Mouse (Mus musculus): Measurements from ENCODE around the gene Nr2f2. TPM values are rescaled to one million over a fixed set of nuclear protein-coding genes. Genes with fewer than 3 reads are reported as not detected.

Gene Nr2f2
- total RNA-seq, 4 experiments from 2014 or later, result 40.5 to 53.3 (median 45.9) TPM

DNA sequence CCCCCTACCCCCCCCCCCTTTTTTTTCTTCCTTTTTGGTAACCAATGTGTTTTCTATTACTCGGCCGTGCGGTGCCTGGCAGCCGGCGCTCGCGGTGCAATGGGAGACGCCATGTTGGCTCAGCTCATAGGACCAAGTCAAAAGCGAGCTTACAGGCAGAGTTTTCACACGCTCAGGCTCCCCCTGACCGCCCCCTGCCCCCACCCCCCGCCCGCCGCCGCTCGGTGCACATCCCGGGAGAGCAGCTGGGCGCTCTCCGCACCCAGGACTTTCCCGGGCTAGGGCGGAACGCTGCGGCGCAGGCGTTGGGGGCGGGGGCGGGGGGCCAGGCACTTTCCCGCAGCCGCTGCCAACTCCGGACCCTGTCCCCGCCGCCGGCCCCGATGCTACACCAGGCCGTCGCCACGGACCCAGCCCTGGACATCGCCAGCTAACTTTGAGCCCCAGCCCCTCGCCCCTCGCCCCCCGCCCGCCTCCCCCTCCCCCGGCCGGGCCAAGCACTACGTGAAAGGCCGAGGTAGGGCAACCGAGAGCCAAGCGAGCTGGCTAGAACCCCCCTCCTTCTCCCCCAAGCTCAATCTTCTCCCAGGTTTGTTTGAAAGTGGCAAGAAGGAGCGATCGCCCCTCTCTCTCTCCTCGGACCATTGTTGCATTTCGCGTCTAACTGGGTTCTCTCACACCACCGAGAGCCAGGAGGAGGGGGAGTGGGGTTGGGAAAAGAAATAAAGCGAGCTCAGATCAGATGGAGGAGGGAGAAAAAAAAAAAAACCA, 15.6 kb downstream of the Nr2f2 start:
- DNase-seq (ENCODE audit: low spot score in 2 of 2), result no peak

DNA sequence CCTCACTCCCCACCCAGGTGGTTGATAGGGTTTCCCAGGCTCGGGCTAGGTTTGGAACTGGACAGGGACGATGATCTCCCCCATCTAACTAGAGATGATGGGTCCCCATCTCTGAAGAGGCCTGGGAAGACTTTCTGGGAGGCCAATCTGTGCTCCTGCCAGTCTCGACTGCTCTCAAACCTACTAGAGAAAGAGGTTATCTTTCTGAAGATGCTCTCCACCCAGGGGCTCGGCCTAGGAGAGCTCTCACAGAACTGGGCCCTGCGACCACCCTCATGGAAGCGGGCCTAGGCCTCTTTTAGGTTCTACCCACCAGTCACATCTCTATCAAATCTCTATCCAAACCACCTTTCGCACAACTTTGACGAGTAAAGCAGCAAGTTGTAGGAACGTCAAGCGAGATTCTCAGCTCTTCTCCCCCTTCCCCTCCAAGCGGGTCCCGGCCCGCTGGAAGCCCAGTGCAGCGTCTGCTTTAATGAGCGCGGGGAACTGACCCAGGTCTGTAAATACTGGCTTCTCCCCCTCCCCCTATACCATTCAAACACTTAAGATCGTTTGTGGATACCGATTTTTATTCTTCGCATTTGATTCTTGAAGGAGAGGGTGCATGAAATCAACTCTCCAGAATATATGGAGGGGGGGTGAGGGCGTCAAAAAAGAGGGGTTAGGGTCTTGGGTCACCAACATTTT, 16.4 kb downstream of the Nr2f2 start:
- no peak for DNase-seq (ENCODE audit: low spot score in 2 of 2)

DNA sequence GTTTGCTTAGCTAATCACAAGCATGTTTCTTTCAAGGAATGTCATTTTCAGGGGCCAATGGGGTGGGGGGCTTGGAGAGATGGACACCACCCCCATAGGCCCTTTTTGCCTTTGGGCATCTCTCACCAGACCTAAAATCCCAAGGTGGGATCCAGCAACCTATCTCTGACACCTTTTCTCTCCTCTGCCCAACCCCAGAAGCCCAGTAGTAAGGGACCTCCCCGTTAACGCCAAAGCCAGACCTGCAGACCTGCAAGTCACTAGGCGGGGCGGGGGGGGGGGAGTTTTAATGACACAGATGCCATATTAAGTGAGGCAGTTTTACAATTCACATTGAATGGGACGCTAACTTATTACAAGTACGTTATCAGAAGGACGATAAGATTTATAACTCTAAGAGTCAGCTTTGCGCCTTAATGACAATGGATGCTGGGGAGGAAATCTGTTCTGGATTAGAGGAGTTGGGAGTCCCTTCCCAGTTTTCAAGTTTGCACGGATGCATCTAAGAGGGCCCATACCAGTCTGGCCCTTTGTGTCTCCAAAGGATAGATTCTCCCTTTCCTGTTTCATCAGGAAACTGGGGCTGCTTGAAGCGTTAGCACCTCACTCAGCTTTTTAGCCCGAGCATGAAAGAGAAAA, 17.4 kb downstream of the Nr2f2 start:
- no peak for DNase-seq (ENCODE audit: low spot score in 2 of 2)

DNA sequence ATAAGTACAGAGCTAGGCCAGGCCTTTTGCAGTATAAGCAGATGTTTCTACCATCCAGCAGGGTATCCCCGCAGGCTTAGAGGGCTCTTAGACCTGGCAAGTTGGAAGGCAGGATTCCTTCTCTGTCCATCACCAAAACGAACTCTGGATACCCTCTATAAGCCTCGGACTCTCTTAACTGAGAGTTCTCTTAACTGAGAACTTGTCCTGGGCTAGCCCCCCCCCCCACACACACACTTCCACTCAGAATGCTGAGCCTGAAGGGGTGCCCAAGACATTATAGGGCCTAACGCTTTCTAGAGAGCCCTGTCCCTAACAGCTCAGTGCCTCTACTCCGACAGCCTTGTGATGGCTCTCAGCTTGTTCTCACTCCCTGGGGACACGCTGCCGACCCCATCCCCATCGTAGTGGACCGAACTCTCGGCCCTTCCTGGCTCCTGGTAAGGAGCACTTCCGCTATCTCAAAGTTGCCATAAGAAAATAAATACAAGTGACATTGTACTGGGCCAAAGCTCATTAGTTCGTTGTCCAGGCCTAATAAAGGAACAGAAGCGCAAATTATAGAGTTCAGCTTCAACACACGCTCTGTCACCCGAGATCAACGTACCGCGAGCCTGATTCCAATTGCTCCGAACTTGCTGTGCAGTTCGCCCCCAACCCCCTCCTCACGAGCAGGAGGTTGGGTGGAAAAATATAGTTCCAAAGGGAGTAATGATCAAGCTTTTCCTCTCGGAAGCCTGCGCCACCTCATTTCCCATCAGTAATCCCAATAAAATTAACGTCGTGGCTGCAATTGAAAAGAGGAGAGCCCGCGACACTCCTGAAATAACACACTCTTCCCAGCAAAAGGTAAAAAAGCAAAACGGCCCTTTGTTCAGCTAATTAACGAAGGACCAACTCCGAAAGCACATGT, 18.2 kb downstream of the Nr2f2 start:
- no peak for DNase-seq (ENCODE audit: low spot score in 2 of 2)

DNA sequence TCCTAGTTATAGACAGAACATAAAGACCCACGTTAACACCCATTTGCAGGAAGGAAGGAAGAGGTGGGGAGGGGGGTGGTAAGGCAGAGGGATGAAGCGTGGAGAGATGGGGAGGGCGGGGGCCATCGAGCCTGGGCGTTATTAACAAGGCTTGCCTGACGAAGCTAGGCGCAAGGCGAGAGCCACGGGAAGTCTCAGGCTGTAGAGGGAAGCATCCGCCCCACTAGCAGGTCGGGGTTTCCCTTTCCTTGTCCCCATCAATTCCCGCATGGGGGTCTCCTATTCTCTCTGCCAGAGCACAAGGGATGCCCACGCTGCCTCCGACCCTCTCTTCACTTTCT, 18.9 kb downstream of the Nr2f2 start:
- DNase-seq (ENCODE audit: low spot score in 2 of 2), result no peak

DNA sequence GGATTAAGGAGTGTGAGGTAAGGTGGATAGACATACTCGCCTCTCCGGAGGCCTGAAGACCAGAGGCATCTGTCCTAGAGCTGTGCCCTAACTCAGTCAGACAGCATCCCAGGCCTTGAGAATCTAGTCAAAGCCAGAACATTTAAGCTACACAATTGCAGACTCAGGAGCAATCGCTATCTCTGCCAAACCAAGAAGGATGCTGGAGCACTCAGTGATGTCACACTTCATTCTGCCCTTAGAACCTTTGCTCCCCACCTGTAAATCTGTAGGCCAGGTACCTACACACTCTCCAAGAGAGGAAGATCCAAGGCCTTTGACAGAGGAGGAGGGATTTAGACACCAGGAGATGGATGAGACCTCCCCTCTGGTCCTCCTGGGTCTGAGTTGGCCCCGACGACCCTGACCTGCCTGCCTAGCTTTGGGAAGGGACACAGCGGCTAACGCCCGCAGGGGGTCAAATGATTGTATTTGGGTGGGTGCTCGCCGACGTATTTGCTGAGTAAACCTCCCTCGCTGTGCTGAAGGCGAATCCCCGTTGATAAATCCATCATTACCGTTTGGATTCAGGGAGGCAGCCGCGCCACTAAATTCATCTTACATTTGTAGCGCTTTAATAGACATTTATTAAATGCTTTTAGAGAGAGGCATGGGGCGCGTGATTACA, 19.5 kb downstream of the Nr2f2 start:
- no peak for DNase-seq (ENCODE audit: low spot score in 2 of 2)

DNA sequence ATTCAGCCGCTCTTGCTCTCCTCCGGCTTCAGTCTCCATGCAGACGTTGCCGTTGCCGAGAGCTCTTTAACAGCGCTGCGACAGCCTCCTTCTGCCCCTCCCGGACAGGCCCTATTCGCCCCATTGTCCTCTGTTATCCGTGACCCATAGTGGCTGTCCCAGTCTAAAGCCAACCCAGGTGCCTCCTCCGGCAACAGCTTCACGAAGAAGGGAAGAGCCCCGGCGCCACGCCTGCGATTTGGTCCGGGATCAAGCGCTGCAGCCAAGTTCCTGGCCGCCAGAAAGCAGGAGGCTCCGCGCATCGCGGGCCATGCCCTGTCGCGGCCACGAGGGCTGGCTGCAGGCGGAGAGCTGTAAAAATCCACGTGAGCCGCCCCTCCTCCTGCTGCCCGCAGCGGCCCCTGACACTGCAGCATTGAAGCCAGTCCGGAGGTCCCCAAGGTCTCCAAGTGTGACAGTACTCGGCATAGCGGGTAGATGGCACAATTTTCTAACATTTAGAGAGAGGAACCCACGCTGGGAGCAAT, 20.5 kb downstream of the Nr2f2 start:
- DNase-seq (ENCODE audit: low spot score in 2 of 2), result peak in 1 of 2 experiments; percentile 53

DNA sequence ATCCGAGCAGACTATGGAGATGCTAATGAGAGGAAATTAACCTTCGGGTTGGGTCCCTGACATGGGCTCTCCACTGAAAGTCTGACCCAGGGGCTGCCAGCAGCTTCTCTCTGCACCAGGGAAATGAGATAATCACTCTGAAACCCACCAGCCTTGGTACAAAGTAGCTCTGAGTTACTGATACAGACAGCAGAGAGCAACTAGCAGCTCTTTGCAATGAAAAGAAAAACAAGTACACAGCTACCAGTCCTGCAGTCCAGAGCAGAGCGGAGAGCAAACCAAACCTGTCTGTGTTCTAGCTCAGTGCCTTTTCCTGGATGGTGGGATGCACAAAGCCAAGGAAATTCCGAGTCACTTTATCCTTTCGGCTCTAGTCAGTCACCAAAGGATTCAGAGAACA, 23.1 kb downstream of the Nr2f2 start:
- DNase-seq (ENCODE audit: low spot score in 2 of 2), result no peak

DNA sequence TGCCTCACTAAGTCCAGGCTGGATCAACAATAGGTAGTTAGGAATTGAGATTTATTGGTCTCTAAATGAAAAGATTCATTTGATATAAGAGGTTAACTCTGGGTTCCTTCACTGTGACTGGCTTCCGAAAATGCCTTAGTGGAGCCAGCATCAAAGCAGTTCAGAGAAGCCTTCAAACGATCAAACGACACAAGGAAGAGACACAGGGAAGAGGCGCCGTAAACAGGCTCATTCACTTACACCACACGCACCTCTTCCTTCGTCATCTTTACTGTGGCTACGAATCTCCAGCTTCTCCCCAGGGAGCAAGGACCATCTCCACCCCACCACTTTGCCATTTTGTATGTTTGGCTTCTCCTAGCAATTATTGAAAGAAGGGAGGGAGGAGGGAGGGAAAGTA, 23.8 kb downstream of the Nr2f2 start:
- no peak for DNase-seq (ENCODE audit: low spot score in 2 of 2)

DNA sequence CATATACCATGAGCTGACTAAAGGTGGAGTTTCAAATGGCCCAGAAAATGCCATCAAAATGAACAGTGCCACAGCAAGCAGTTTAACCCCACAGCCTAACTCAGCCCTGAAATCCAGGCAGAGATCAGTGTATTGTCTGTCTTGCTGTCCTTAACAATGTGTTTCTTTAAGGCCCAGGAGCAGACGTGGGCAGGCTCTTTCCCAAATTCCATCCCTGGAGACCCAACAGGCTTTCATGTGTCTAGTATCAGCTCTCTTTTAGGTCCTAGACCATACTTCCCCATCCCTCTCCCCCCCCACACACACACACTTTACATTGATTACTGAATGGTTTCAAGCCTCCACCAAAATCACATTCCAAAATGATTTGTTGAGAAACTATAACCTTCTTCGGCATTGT, 24.5 kb downstream of the Nr2f2 start:
- DNase-seq (ENCODE audit: low spot score in 2 of 2), result no peak

DNA sequence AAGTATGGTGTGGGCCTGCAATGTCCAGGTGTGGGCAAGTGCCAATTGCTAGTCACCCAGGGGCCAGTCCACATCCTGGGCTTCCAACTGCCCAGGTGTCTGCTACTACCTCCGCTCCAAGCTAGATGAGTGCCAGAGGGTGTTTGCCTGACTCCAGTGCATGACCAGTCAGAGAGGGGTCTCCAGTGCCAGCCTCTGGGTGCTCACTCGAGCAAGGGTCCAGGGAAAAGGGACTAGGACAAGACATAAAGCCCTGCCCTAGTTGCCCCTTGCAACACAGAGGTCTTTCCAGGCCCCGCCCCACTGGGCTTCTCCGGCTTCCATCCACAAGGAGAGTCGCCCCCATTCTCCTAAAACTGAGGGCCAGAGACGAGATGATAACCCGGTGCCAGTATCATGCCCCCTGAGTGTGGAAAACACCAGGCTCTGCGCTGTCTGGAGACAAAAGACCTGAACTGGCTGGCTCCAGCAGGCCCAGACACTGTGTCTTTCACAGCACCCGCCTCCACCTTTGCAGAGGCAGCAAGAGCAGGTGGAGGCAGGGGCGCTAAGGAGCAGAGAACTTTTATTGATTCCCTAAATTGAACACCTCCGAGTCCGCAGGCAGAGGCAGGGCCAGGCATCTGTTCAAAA, 26.4 kb downstream of the Nr2f2 start:
- no peak for DNase-seq (ENCODE audit: low spot score in 2 of 2)

DNA sequence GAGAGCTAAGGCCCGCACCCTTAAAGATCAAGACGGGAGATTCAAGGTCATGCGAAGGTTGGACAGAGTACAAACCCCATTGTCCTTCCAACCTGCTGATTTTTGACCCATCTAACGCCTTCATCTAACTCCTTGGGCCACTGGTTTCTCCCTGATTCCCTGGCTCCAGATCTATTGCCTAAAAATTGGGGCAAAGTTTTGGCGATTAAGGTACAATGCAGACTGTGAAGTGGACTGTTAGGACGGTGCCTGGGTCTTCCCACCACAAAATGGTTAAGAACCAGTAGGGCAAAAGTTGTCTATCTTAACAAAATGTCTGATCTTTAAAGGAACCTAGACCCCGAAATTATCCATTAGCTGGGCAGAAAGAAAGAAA, 28.3 kb downstream of the Nr2f2 start:
- no peak for DNase-seq (ENCODE audit: low spot score in 2 of 2)

DNA sequence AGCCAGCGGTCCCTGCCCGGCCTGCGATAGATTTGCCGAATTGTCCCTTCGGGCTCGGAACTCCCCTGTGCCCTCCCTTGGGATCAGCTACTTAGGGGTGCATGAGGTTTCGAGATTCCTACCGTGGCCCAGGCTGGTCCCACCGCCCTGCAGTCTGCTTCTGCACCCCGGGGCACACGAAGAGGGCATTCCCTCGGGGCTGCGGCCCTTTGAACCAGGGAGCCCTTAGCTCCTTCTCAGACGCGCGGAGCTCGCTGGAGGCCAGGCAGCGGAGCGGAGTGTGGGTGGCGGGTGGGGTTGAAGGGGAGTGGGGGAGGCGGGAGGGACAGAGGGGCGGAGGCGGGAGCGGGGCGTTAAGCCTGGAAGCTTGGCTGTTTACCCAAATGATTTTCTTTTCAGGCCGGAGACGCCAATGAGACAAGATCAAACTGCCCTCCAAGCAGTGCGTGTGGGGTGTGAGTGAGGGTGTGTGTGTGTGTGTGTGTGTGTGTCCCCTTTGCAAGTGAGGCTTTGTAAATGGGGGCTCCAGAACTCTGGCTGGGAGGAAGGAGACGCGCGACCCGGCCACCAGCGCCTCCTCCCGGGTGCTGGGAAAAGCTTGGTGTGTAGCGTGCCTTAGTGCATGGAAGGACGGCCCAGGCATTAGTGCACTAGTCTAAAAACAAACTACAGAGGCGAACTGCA, 28.8 kb downstream of the Nr2f2 start:
- no peak for DNase-seq (ENCODE audit: low spot score in 2 of 2)

DNA sequence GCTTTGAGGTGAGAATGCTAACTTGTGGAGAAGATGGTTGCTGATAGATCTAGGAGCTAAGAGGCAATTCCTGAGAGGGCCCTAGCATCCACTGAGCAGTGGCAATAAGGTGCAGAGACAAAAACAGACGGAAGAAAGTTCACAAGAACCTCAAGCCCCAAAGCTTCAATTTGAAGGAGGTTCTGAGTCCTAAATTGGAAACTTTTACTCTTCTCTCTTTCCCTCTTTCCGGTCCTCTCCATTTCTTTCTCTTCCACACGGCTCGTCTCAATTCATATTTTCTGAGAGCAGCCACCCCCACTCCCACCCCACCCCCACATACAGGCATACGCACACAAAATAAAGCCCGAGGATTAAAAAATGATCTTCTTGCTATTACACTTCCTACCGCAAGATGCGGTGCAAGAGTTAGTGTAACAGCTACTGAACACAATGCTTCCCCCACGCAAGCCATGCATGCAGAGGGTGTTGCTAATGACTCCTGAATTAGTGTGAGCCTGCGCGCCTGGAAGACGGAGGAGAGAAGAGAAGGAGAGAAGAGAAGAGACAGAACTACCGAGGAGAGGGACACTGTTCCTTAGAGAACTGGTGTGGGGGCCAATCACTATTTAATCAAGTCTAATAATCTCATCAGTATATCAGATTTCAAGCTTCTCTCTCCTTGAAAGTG, 29.8 kb downstream of the Nr2f2 start:
- DNase-seq (ENCODE audit: low spot score in 2 of 2), result no peak

DNA sequence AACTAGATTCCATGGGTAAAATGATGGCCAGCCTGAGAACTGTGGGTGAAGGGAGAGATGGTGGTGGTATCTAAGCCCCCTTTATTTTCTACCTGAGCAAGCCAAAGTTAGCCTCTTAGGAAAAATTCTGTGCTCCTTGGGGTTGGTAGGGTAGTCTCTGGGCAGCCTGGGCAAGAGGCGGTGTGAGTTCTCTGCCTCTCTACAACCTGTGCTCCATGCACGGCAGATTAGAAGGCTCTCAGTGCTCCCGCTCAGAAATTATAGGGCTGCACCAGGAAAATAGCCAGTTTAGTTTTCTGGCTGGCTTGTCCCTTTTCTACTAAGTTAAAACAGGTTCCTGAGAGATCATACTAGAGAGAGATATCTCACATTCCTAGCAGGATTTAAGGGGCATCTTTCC, 30.4 kb downstream of the Nr2f2 start:
- no peak for DNase-seq (ENCODE audit: low spot score in 2 of 2)

DNA sequence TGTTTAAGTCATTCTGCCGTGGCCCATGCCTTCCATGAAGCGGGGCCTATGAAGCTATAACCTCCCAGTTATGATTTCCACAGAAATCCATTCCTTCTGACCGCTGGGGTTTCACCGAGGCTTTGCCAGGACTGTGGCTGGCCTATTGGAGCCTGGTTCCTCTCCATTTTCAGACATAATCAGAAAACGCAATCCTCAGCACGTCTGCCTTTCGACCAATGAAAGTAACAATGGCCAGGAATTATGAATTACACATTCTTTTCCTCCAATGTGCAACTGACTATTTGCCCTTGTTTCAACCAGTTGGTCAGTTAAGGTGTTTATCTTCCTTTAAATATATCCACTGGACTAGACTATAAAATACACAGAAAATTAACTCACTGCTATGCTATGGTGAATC, 31.1 kb downstream of the Nr2f2 start:
- no peak for DNase-seq (ENCODE audit: low spot score in 2 of 2)

DNA sequence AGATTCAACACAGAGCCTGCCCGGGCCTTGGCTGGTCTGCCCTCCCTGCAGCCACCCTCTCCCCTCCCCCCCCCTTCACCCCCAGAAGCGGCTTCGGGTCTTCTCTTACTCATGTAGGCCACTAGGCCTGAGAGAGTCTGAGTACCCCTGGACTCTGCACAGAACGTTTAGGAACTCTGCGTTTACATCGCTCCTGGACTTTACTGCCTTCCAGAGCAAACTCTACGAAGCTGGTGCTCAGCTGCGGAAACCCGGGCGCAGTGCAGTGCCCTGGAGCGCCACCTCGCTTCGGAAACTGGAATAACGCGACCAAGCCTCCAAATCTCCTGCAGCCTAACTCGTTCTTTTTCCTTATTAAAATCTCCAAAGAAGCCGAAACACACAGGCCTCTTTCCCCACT, 31.7 kb downstream of the Nr2f2 start:
- peak; percentile 55 to 88 for DNase-seq (ENCODE audit: low spot score in 2 of 2)

DNA sequence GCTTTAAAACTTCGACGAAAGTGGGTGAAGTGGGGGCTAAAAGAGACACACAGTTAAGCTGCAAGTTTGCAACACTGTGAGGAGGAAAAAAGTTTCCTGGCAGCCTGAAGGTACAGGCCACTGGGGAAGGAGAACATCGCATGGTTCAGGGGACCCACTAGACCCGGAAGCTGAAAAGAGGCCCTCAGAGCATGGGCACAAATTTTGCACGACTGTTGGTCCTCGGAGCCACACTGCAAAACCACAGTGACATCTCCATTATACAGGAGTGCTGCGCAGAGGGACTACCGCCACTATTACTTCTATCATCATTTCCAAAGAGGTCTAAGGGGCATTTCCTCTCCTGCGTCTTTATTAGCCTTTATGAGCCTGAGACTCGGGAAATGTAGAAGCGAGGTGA, 32.7 kb downstream of the Nr2f2 start:
- DNase-seq (ENCODE audit: low spot score in 2 of 2), result no peak

DNA sequence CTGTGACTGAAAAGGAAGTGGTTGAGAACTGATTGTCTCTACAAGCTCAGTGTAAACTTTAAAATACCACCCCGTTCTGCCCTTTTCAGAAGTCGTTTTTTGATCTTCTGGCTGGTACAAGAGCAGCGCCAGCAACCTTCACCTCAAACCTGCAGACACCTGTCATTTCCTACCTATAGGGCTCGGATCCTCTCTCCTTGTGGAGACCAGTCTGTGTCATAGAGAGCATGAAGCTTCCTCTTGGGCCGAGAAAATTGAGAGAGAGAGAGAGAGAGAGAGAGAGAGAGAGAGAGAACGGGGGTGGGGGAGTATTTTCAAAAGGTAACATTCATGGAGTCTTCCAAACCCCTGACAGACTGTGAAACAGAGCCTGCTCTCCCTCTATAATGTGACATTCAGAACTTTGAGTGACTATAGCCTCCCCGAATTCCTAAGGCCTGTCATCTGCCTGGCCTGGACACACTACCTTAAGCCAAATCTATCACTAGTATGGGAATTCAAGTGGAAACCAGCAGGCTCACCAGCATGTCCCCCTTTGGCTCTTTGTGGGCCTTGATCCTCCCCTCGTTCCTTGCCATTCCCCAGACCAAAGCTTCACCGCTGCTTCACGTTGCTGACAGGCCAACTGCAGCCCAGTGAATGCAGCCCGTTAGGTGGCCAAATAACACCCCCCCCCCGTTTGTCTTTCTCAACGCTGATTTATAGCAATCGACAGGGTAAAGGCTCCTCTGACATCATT, 33.4 kb downstream of the Nr2f2 start:
- no peak for DNase-seq (ENCODE audit: low spot score in 2 of 2)
